Mouse (Mus musculus) limb, embryonic 11.5 days (tissue): ENCODE results near the gene Usp54. TPM values are rescaled to one million over a fixed set of nuclear protein-coding genes. Genes with fewer than 3 reads are reported as not detected.

ENCODE experiments used
- ATAC-seq: fragments of 200-750 bp; cut with Nextera tagmentation; 2 replicates; pipeline ENCODE4 v1.8.0; 2017; ENCODE audit warnings: low read depth; ENCODE audit not compliant: insufficient number of reproducible peaks, low FRiP score, low TSS enrichment
- DNase-seq: peaks from one replicate; pipeline ENCODE4 v3.0.0-alpha.2; 2015; ENCODE audit warnings: low spot score
- H3K27ac ChIP-seq: fragments of 300-500 bp; sonication (generic); replicated peaks from 2 replicates; pipeline ENCODE4 v1.5.1; 2014; ENCODE audit warnings: low read depth, mild to moderate bottlenecking, low read length
- H3K27me3 ChIP-seq: fragments of 300-500 bp; sonication (generic); 2 replicates; pipeline ENCODE4 v1.6.1; 2014; ENCODE audit warnings: mild to moderate bottlenecking, low read length, mixed read lengths; ENCODE audit not compliant: control insufficient read depth, insufficient read depth
- H3K36me3 ChIP-seq: fragments of 300-500 bp; sonication (generic); 2 replicates; pipeline ENCODE4 v1.6.1; 2014; ENCODE audit warnings: mild to moderate bottlenecking, low read length, moderate library complexity, mixed read lengths; ENCODE audit not compliant: control insufficient read depth, insufficient read depth
- H3K4me1 ChIP-seq: fragments of 300-500 bp; sonication (generic); 2 replicates; pipeline ENCODE4 v1.6.1; 2014; ENCODE audit warnings: low read length, mixed read lengths; ENCODE audit not compliant: control insufficient read depth, insufficient read depth
- H3K4me2 ChIP-seq: fragments of 300-500 bp; sonication (generic); 2 replicates; pipeline ENCODE4 v1.6.1; 2014; ENCODE audit warnings: low read depth, mild to moderate bottlenecking, moderate library complexity; ENCODE audit not compliant: severe bottlenecking
- H3K4me3 ChIP-seq: fragments of 300-500 bp; sonication (generic); 2 replicates; pipeline ENCODE4 v1.5.1; 2014; ENCODE audit warnings: low read depth, low read length
- H3K9ac ChIP-seq: fragments of 300-500 bp; sonication (generic); 2 replicates; pipeline ENCODE4 v1.6.1; 2014; ENCODE audit warnings: mild to moderate bottlenecking, low read length
- H3K9me3 ChIP-seq: fragments of 300-500 bp; sonication (generic); 2 replicates; pipeline ENCODE4 v1.6.1; 2016; ENCODE audit warnings: low read length; ENCODE audit not compliant: control insufficient read depth
- WGBS: fragments of 180-500 bp; shearing (Covaris S2); extraction: QIAGEN DNeasy Blood & Tissue Kit; methylation state at CpG from one replicate; pipeline ENCODE4 v1.1.7; 2014; 5-methylcytosine and 5-hydroxymethylcytosine counted together
- polyA plus RNA-seq: library from polyadenylated mRNA; unstranded; fragments of >200 nt; fragmentation: Nextera tagmentation; extraction: Ambion mirVana; gene quantifications from 2 replicates; pipeline ENCODE4 v1.2.1, GENCODE M21; 2014

Usp54 gene
- polyA plus RNA-seq, 1 experiment from 2014 or later = 14.5 TPM

DNA sequence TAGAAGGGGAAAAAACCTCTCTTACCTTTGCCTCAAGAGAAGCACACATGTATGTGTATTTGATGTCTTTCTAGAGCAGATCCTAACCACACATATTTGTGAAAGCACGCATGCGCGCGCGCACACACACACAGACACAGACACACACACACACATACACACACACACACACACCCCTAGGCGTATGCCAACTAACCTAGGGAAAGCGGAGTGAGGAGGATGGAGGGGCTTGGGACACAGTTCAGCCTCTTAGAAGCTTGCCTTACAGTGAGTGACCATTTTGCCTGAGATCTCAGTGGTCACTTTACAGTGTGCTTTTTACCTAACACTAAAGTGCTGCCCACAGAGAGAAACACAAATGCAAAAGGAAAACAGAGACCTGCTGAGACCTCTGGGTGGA is 18.8 kb upstream of the Usp54 start:
- peaks cover 8% of the 10 kb centered on the region; the same call in 1 of the 2 replicates for H3K27me3 ChIP-seq
- 93% methylated on average over 7 of the region's 7 CpGs for WGBS
- H3K9me3 ChIP-seq = no peaks in the 10 kb centered on the region
- peaks cover 7% of the 10 kb centered on the region; the same call in 1 of the 2 replicates for H3K4me1 ChIP-seq
- H3K27ac ChIP-seq = no peak overlapping the region
- ATAC-seq (no peak), DNase-seq (no peak)
- H3K4me3 ChIP-seq = no peak overlapping the region
- H3K9ac ChIP-seq = no peak overlapping the region
- H3K36me3 ChIP-seq = no peaks in the 10 kb centered on the region
- no peak overlapping the region for H3K4me2 ChIP-seq

DNA sequence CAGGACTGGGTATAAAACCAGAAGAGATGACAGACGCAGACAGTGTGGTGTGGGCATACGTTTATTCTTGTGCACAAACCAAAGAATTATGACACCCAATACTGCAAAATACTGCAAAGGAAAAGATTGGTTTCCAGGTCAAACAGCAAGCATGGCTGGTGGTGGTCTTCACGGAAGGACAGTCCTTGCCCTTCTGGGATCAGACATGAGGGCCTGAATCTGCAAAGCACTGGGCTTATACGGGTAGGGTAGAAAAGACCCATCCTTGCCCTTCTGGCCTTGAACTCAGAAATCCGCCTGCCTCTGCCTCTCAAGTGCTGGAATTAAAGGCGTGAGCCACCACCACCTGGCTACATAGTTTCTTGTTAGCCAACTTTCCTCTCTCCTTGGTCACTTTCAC is 18.0 kb upstream of the Usp54 start:
- WGBS = 89% methylated on average over 6 of the region's 6 CpGs

GRCm38 (mm10) chr14:20658326-20658725 is 17.5 kb upstream of the Usp54 start:
- Histone ChIP-seq H3K4me2 (no peak overlapping the region), H3K9ac (no peak overlapping the region), H3K4me3 (no peak overlapping the region), H3K4me1 (peaks cover 7% of the 10 kb centered on the region; the same call in 1 of the 2 replicates), H3K27me3 (peaks cover 8% of the 10 kb centered on the region; the same call in 1 of the 2 replicates), H3K9me3 (no peaks in the 10 kb centered on the region), H3K27ac (no peak overlapping the region), H3K36me3 (no peaks in the 10 kb centered on the region)
- ATAC-seq (no peak), DNase-seq (no peak)

More for the DNA sequence above, 18.0 kb upstream of the Usp54 start:
- Histone ChIP-seq H3K9me3 (no peaks in the 10 kb centered on the region), H3K4me3 (no peak overlapping the region), H3K4me1 (peaks cover 7% of the 10 kb centered on the region; the same call in 1 of the 2 replicates), H3K36me3 (no peaks in the 10 kb centered on the region), H3K27me3 (peaks cover 8% of the 10 kb centered on the region; the same call in 1 of the 2 replicates), H3K27ac (no peak overlapping the region), H3K9ac (no peak overlapping the region), H3K4me2 (no peak overlapping the region)
- ATAC-seq (no peak), DNase-seq (no peak)

- no peak within 1 kb of the TSS for H3K27ac ChIP-seq
- no peak within 1 kb of the TSS for H3K4me2 ChIP-seq
- no peaks in the 10 kb centered on the region for H3K27me3 ChIP-seq
- no peaks in the 10 kb centered on the region for H3K36me3 ChIP-seq
- H3K9me3 ChIP-seq = no peaks in the 10 kb centered on the region
- no peaks in the 10 kb centered on the region for H3K4me1 ChIP-seq
- DNase-seq (no peak), ATAC-seq (no peak)
- WGBS = 41% methylated on average over 11 of the region's 11 CpGs
- no peak within 1 kb of the TSS for H3K9ac ChIP-seq
- no peak within 1 kb of the TSS for H3K4me3 ChIP-seq
These were observed 15.5 kb upstream of the Usp54 start, which contains the start of gene Myoz1 for GRCm38 (mm10) chr14:20656361-20656760. Gene Myoz1, minus strand, starts transcription at chr14:20656540.

DNA sequence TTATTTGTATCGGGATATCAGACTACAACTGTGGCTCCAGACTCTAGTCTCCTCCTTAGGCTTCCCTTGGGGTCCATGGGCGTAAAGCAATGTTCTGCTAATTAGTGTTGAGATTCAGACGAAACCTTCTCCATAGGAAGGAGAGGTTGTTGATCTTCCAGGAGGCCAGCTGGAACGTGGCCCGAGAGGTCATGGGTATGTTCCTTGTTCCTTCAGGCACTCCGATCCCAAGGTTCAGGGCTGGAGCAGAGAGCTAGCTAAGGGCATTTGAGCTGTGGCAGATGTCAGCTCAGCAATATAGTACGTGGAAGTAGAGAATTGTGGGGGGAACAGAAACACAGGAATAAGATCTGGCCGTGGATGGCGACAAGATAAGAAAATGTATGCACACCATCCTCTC is 14.9 kb upstream of the Usp54 start:
- Histone ChIP-seq H3K9me3 (no peaks in the 10 kb centered on the region), H3K27me3 (no peaks in the 10 kb centered on the region), H3K4me1 (no peaks in the 10 kb centered on the region), H3K4me2 (no peak overlapping the region), H3K9ac (no peak overlapping the region), H3K4me3 (no peak overlapping the region), H3K36me3 (no peaks in the 10 kb centered on the region), H3K27ac (no peak overlapping the region)
- no peak for ATAC-seq
- WGBS = 81% methylated on average over 9 of the region's 9 CpGs
- no peak for DNase-seq

- Histone ChIP-seq H3K4me3 (no peak overlapping the region), H3K36me3 (no peaks in the 10 kb centered on the region), H3K27me3 (no peaks in the 10 kb centered on the region), H3K9me3 (no peaks in the 10 kb centered on the region), H3K4me2 (no peak overlapping the region), H3K9ac (no peak overlapping the region), H3K4me1 (no peaks in the 10 kb centered on the region), H3K27ac (no peak overlapping the region)
- DNase-seq (no peak), ATAC-seq (no peak)
- WGBS = 74% methylated on average over 9 of the region's 9 CpGs
These were observed 14.0 kb upstream of the Usp54 start for GRCm38 (mm10) chr14:20654690-20655421.

- Histone ChIP-seq H3K4me2 (no peak overlapping the region), H3K27me3 (no peaks in the 10 kb centered on the region), H3K27ac (no peak overlapping the region), H3K4me1 (no peaks in the 10 kb centered on the region), H3K36me3 (no peaks in the 10 kb centered on the region), H3K9ac (no peak overlapping the region), H3K4me3 (no peak overlapping the region), H3K9me3 (no peaks in the 10 kb centered on the region)
- DNase-seq (no peak), ATAC-seq (no peak)
- WGBS = 61% methylated on average over 4 of the region's 4 CpGs
These were observed 10.9 kb upstream of the Usp54 start for GRCm38 (mm10) chr14:20651722-20652256.

- no peaks in the 10 kb centered on the region for H3K27me3 ChIP-seq
- no peak overlapping the region for H3K9ac ChIP-seq
- ATAC-seq (no peak), DNase-seq (no peak)
- no peak overlapping the region for H3K27ac ChIP-seq
- no peaks in the 10 kb centered on the region for H3K9me3 ChIP-seq
- H3K4me3 ChIP-seq = no peak overlapping the region
- no peak overlapping the region for H3K4me2 ChIP-seq
- WGBS = 71% methylated on average over 2 of the region's 2 CpGs
- no peaks in the 10 kb centered on the region for H3K36me3 ChIP-seq
- H3K4me1 ChIP-seq = no peaks in the 10 kb centered on the region
These were observed 10.1 kb upstream of the Usp54 start for GRCm38 (mm10) chr14:20651000-20651399.
